Mouse (Mus musculus) macrophage (primary cell): ENCODE results near the gene Zfp493. TPM values are rescaled to one million over a fixed set of nuclear protein-coding genes. Genes with fewer than 3 reads are reported as not detected.
A peak's percentile ranks its signal among the peaks of the same experiment; 100 is the strongest.
"Not testable (repeated sequence)": the region's sequence is repeated elsewhere in the genome, so short reads cannot be mapped to it uniquely, and the experiment has no call there.

Experiments used
- H3K27ac ChIP-seq: fragments of 350-480 bp; formaldehyde crosslinking; 2 replicates; pipeline ENCODE4 v1.9.0; 2021
- H3K36me3 ChIP-seq: fragments of 350-480 bp; formaldehyde crosslinking; 2 replicates; pipeline ENCODE4 v1.9.0; 2021; ENCODE audit errors: inconsistent target
- H3K4me3 ChIP-seq: fragments of 350-480 bp; formaldehyde crosslinking; 2 replicates; pipeline ENCODE4 v1.9.0; 2021; ENCODE audit errors: inconsistent target
- H3K79me2 ChIP-seq: fragments of 350-480 bp; formaldehyde crosslinking; 2 replicates; pipeline ENCODE4 v1.9.0; 2021; ENCODE audit errors: inconsistent target
- WGBS: methylation state at CpG from one replicate; pipeline ENCODE4 v1.1.7; 2026; ENCODE audit warnings: inconsistent platforms; ENCODE audit not compliant: missing documents; 5-methylcytosine and 5-hydroxymethylcytosine counted together
- polyA plus RNA-seq: library from polyadenylated mRNA; stranded (reverse); fragments of 250-400 nt; gene quantifications from 3 replicates; pipeline ENCODE4 v1.2.4, GENCODE M21; 2018; ENCODE audit warnings: inconsistent platforms
- total RNA-seq, 78 experiments: library from RNA; depleted of rRNA; stranded (reverse); fragments of 250-400 nt; gene quantifications; 1 replicate in 9 of 78; 2 replicates in 24 of 78; 3 replicates in 43 of 78; 4 replicates in 2 of 78; pipeline ENCODE4 v1.2.4; 2018; ENCODE audit warnings: inconsistent platforms in 56 of 78

The Zfp493 gene
- total RNA-seq (2018; cell fraction: chromatin; rRNA removed): 1 to 10 TPM in 16 of 26 experiments, under 1 TPM in 10; 0.37 to 5.5 (median 1.2) TPM
- 1 to 10 TPM in 21 of 26 experiments, under 1 TPM in 5; 0.37 to 3.2 (median 2.0) TPM for total RNA-seq (2018; cell fraction: cytosol; rRNA removed)
- total RNA-seq (2018; cell fraction: nucleus; rRNA removed): 1 to 10 TPM in 17 of 26 experiments, under 1 TPM in 9; 0.28 to 7.0 (median 1.6) TPM
- polyA plus RNA-seq: 2.4 to 3.7 TPM (median 2.5 TPM) in 3 replicates

DNA sequence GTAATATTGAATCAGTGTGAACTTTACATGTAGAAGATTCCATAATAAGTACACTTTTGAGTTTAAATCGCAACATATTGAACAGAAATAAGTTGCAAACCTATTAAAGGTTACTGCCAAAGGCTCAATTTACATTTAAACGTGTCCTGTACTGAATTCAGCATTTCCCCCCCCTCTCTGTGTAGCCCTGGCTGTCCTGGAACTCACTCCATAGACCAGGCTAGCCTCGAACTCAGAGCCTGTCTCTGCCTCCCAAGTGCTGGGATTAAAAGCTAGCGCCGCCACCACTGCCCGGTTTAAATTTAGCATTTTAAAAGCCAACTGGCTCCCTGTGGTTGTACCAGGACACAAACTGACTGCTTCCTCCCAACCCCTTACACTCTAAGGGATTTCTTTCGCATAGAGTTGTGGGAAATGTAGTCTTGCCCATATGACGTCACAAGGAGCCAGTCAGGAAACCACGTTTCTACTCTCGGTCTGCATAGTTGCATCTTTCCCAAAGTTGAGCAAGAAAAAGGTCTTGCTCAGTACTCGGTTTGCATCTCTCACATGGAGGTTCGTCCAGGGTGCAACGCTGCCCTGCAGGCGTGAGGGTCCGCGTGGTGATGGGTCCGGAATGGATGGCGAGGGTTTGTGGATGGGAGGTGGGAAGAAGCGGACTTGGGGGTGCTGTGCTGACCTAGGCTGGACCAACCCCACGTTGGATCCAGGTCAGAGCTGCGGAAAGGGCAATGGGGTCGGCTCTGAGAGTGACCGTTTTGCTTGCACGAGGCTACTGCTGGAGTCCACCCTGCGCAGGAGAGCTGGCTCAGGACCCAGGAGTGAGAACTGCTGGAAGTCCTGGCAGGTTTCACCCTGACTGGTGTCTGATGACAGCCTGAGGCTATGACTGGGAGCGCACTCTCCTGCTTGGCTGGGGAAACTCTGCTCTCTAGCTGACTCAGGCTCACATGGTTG lies at the start of gene Zfp493:
Gene Zfp493, plus strand, starts transcription at position 429 of the 957 bp plus-strand sequence.
- peak within 1 kb of the TSS; percentile 68 for H3K4me3 ChIP-seq

DNA sequence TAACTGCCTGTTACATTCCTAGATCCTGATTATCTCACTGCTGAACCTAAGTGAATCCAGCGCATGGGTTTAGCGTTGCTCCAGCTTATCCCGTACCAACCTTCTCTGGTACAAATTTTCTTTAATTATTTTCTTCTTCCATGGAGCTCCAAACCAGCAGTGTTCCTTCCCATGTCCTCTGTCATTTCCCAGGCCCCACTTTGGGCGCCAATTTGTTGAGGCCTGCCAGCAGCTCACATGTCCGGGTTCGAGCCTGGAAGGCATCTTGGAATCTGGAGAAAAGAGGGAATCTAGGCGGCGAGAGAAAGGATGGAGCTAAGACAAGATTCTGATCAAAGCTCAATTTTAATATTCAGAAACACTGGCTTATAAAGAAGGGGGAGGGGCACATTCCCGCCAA lies 45.1 kb upstream of the Zfp493 start:
- not testable (repeated sequence) for H3K79me2 ChIP-seq, H3K27ac ChIP-seq, H3K4me3 ChIP-seq, H3K36me3 ChIP-seq
- WGBS: 96% methylated on average over 9 of the region's 9 CpGs

More for the DNA sequence above, at the start of gene Zfp493:
- Histone ChIP-seq H3K79me2 (no peaks in the 10 kb centered on the region), H3K36me3 (no peaks in the 10 kb centered on the region), H3K27ac (peak within 1 kb of the TSS; percentile 46)
- 12% methylated on average over 22 of the region's 26 CpGs for WGBS

GRCm38 (mm10) chr13:67742941-67743340 lies 36.6 kb upstream of the Zfp493 start:
- Histone ChIP-seq H3K4me3 (no peak overlapping the region), H3K36me3 (peaks cover 2% of the 10 kb centered on the region; the same call in 1 of the 2 replicates), H3K27ac (no peak overlapping the region), H3K79me2 (no peaks in the 10 kb centered on the region)
- WGBS: 93% methylated on average over 3 of the region's 3 CpGs

GRCm38 (mm10) chr13:67743896-67744295 lies 35.6 kb upstream of the Zfp493 start:
- WGBS: 93% methylated on average over 9 of the region's 9 CpGs
- peaks cover 11% of the 10 kb centered on the region for H3K36me3 ChIP-seq
- H3K4me3 ChIP-seq: no peak overlapping the region
- no peaks in the 10 kb centered on the region for H3K79me2 ChIP-seq
- no peak overlapping the region for H3K27ac ChIP-seq

DNA sequence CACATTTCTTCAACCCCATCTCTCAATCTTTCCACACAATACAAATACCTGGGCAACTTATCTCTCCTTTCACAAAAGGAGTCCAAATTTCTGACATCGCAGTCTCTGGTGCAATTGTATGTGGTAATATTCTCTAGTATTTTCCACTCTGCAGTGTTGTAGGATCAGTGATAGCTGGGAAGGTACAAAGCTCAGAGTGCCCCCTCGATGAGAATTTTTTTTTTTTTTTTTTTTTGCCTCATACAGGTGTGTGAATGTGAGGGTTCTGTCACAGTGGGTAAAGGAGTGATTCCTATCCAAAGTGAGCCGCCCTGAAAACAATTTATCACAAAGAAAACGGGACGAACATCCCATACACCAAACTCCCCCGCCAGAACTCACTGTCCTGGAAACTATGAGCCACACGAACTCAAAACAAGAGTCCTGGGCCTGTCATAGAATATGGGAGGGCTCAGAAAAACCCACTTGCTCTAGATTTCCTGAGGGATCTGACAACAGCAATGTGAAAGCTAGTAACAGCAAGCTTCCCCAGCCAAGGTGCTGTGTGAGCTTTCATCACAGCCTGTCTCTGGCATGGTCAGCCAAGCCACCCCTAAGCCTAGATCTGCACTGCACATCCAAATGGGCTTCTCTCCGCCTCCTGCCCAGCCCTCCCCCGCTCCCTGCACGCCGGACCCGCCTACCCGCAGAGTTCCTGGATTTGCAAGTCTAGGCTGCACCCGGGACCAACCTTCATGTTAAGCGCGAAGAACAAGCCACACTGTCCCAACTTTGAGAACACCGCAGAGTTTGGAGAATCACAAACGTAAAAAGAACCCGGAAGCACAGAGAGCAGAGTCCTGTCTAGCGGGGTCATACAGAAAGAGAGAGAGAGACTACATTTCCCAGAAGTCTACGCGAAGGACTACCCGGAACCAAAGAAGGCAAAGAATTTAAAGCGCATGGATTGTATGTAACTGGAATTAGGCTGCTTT lies 24.9 kb upstream of the Zfp493 start, which contains the start of gene Zfp85:
Gene Zfp85, minus strand, starts transcription at position 896 of the 974 bp plus-strand sequence.
- Histone ChIP-seq H3K79me2 (no peaks in the 10 kb centered on the region; the same call in 1 of the 2 replicates), H3K4me3 (peak within 1 kb of the TSS; percentile 74), H3K36me3 (peaks cover 10% of the 10 kb centered on the region; the same call in 1 of the 2 replicates), H3K27ac (peak within 1 kb of the TSS; percentile 73)
- WGBS: 6% methylated on average over 24 of the region's 24 CpGs

DNA sequence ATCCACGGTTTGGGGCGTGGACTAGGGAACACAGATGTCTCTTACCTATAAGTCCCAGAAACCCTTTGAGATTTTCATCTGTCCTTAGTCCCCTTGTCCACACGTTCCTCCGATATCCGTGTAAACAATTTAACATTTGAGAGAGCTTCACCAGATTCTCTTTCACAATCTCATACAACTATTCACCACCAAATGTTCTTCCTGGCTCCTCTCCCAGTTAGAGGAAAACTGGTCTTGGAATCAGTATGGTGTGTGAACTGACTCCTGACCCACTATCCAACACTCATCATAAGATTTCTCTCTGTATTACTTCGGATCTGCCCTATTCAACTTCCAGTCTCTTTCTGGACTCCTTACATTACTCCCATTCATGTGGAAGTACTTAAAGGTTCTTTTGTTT lies 23.7 kb upstream of the Zfp493 start:
- no peaks in the 10 kb centered on the region; the same call in 1 of the 2 replicates for H3K79me2 ChIP-seq
- WGBS: 84% methylated on average over 6 of the region's 6 CpGs
- no peak overlapping the region for H3K27ac ChIP-seq
- H3K4me3 ChIP-seq: no peak overlapping the region
- peaks cover 6% of the 10 kb centered on the region; the same call in 1 of the 2 replicates for H3K36me3 ChIP-seq

GRCm38 (mm10) chr13:67759966-67760365 lies 19.5 kb upstream of the Zfp493 start:
- no peaks in the 10 kb centered on the region for H3K79me2 ChIP-seq
- H3K4me3 ChIP-seq: no peak overlapping the region
- WGBS: 90% methylated on average over 1 of the region's 1 CpGs
- no peaks in the 10 kb centered on the region for H3K36me3 ChIP-seq
- no peak overlapping the region for H3K27ac ChIP-seq

DNA sequence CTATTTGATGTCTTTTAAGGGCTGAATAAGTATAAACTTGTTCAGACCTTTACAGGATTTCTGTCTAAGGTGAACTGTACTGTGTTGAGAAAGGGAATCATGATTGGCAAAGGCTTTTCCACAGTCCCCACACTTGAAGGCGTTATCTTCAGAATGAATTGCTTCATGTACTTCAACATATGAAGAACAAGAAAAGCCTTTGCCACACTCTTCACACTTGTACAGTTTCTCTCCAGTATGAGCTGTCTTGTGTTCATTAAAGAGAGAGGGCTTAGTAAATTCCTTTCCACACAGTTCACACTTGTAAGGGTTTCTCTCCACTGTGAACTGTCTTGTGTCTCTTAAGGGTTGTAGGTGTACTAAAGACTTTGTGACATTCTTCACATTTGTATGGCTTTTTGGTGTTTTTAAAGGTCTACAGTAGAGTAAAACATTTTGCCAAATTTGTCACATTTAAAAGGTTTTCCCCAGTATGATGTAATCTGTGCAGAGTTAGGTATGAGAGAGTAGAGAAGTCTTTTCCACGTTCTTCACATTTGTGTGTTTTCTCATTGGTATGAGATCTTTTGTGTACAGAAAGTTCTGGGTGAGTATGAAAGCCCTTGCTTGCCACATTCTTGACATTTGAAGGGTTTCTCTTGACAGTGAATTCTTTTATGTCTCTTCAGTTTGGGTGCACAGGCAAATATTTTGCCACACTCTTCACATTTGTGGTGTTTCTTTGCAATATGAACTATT lies 16.3 kb upstream of the Zfp493 start:
- H3K27ac ChIP-seq: no peak overlapping the region
- no peaks in the 10 kb centered on the region for H3K36me3 ChIP-seq
- no peak overlapping the region for H3K4me3 ChIP-seq
- no peaks in the 10 kb centered on the region for H3K79me2 ChIP-seq
- WGBS: 81% methylated on average over 2 of the region's 2 CpGs

GRCm38 (mm10) chr13:67791921-67792455 lies 12.5 kb downstream of the Zfp493 start:
- 94% methylated on average over 10 of the region's 10 CpGs for WGBS

GRCm38 (mm10) chr13:67798618-67799017 lies 19.1 kb downstream of the Zfp493 start:
- no peak overlapping the region for H3K4me3 ChIP-seq
- H3K79me2 ChIP-seq: no peaks in the 10 kb centered on the region
- 100% methylated on average over 3 of the region's 3 CpGs for WGBS

More at GRCm38 (mm10) chr13:67791921-67792455, 12.5 kb downstream of the Zfp493 start:
- Histone ChIP-seq H3K4me3 (no peak overlapping the region), H3K27ac (no peak overlapping the region), H3K79me2 (no peaks in the 10 kb centered on the region), H3K36me3 (peaks cover 2% of the 10 kb centered on the region; the same call in 1 of the 2 replicates)

DNA sequence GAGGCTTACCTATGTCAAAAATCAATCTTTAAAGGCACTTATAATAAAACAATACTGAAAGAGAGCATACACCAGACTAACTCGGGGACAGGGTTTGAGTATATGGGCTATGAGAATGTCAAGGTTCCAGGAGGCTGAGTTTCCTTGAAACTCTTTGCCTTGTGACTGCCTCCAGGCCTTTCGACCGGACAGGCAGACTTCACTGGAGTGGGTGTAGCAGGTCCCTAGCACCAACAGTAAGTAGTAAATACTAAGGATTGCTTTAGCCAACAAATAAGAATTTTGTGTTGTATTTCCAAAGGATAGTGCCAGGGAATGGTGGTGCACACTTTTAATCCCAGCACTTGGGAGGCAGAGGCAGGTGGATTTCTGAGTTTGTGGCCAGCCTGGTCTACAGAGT lies 19.7 kb downstream of the Zfp493 start:
- 94% methylated on average over 3 of the region's 3 CpGs for WGBS
- H3K79me2 ChIP-seq, H3K27ac ChIP-seq, H3K36me3 ChIP-seq, H3K4me3 ChIP-seq: not testable (repeated sequence)

More at GRCm38 (mm10) chr13:67798618-67799017, 19.1 kb downstream of the Zfp493 start:
- H3K27ac ChIP-seq: no peak overlapping the region
- H3K36me3 ChIP-seq: no peaks in the 10 kb centered on the region

- Histone ChIP-seq H3K36me3 (no peaks in the 10 kb centered on the region), H3K27ac (no peak overlapping the region), H3K79me2 (peaks cover 4% of the 10 kb centered on the region; the same call in 1 of the 2 replicates), H3K4me3 (no peak overlapping the region)
- WGBS: 81% methylated on average over 1 of the region's 1 CpGs
Measured at GRCm38 (mm10) chr13:67811651-67812210, 32.2 kb downstream of the Zfp493 start.
